Mouse (Mus musculus): ENCODE data around the gene Sag. TPM values are rescaled to one million over a fixed set of nuclear protein-coding genes. Genes with fewer than 3 reads are reported as not detected.

The Sag gene
- 0.46 and 0.50 TPM in 2 replicates for polyA plus RNA-seq (2015; fragmentation: Nextera tagmentation; extraction: Ambion mirVana)

- no peaks in the 10 kb centered on the region for H3K9me3 ChIP-seq (replicated peaks; ENCODE audit: control insufficient read depth, low read length)
- no peak for ATAC-seq (ENCODE audit: low read depth)
- 32% methylated on average over 6 of the region's 6 CpGs for WGBS (ENCODE audit: insufficient replicate concordance)
These were observed at the start of gene Sag for GRCm38 (mm10) chr1:87803576-87803975. TSS of gene Sag (plus strand) at chr1:87803680.

GRCm38 (mm10) chr1:87755641-87756470, 47.6 kb upstream of the Sag start, which contains the start of gene Atg16l1:
TSS of gene Atg16l1 (plus strand) at chr1:87755870.
- Histone ChIP-seq H3K9ac (ENCODE audit: low read depth, low read length) (peak within 1 kb of the TSS; percentile 99), H3K9me3 (replicated peaks; ENCODE audit: control insufficient read depth, low read length) (no peaks in the 10 kb centered on the region), H3K27ac (ENCODE audit: low read length) (peak within 1 kb of the TSS; percentile 99), H3K4me2 (ENCODE audit: low read depth, low read length) (peak within 1 kb of the TSS; percentile 89), H3K27me3 (ENCODE audit: control insufficient read depth, insufficient read depth, low read depth, low read length) (no peaks in the 10 kb centered on the region), H3K36me3 (ENCODE audit: control insufficient read depth, insufficient read depth) (peaks cover 9% of the 10 kb centered on the region), H3K4me3 (ENCODE audit: low read depth, low read length) (peak within 1 kb of the TSS; percentile 100), H3K4me1 (ENCODE audit: control insufficient read depth, low read depth, low read length) (peaks cover 10% of the 10 kb centered on the region)
- peak; percentile 99 for ATAC-seq (ENCODE audit: low read depth)
- WGBS (ENCODE audit: insufficient replicate concordance), result under 1% methylated on average over 72 of the region's 79 CpGs

More at GRCm38 (mm10) chr1:87803576-87803975, at the start of gene Sag:
- Histone ChIP-seq H3K4me3 (ENCODE audit: low read depth, low read length) (no peak within 1 kb of the TSS), H3K4me1 (ENCODE audit: control insufficient read depth, low read depth, low read length) (no peaks in the 10 kb centered on the region; the same call in 1 of the 2 replicates), H3K9ac (ENCODE audit: low read depth, low read length) (no peak within 1 kb of the TSS), H3K36me3 (ENCODE audit: control insufficient read depth, insufficient read depth) (no peaks in the 10 kb centered on the region), H3K27ac (ENCODE audit: low read length) (no peak within 1 kb of the TSS), H3K4me2 (ENCODE audit: low read depth, low read length) (no peak within 1 kb of the TSS), H3K27me3 (ENCODE audit: control insufficient read depth, insufficient read depth, low read depth, low read length) (no peaks in the 10 kb centered on the region)

- WGBS (ENCODE audit: insufficient replicate concordance), result 18% methylated on average over 3 of the region's 3 CpGs
- Histone ChIP-seq H3K9ac (ENCODE audit: low read depth, low read length) (no peak overlapping the region), H3K27ac (ENCODE audit: low read length) (peak overlapping the region; percentile 76), H3K4me2 (ENCODE audit: low read depth, low read length) (peak overlapping the region; percentile 2), H3K36me3 (ENCODE audit: control insufficient read depth, insufficient read depth) (peaks cover 44% of the 10 kb centered on the region), H3K4me3 (ENCODE audit: low read depth, low read length) (no peak overlapping the region), H3K9me3 (replicated peaks; ENCODE audit: control insufficient read depth, low read length) (no peaks in the 10 kb centered on the region), H3K4me1 (ENCODE audit: control insufficient read depth, low read depth, low read length) (peaks cover 12% of the 10 kb centered on the region), H3K27me3 (ENCODE audit: control insufficient read depth, insufficient read depth, low read depth, low read length) (no peaks in the 10 kb centered on the region)
- peak; percentile 81 for ATAC-seq (ENCODE audit: low read depth)
These were observed 39.7 kb upstream of the Sag start for GRCm38 (mm10) chr1:87763821-87764220.

- Histone ChIP-seq H3K27ac (ENCODE audit: low read length) (no peak overlapping the region), H3K4me3 (ENCODE audit: low read depth, low read length) (no peak overlapping the region), H3K4me1 (ENCODE audit: control insufficient read depth, low read depth, low read length) (peaks cover 12% of the 10 kb centered on the region), H3K36me3 (ENCODE audit: control insufficient read depth, insufficient read depth) (peaks cover 40% of the 10 kb centered on the region), H3K27me3 (ENCODE audit: control insufficient read depth, insufficient read depth, low read depth, low read length) (no peaks in the 10 kb centered on the region), H3K4me2 (ENCODE audit: low read depth, low read length) (no peak overlapping the region), H3K9me3 (replicated peaks; ENCODE audit: control insufficient read depth, low read length) (no peaks in the 10 kb centered on the region), H3K9ac (ENCODE audit: low read depth, low read length) (no peak overlapping the region)
- 47% methylated on average over 2 of the region's 2 CpGs for WGBS (ENCODE audit: insufficient replicate concordance)
- ATAC-seq (ENCODE audit: low read depth), result no peak
These were observed 37.7 kb upstream of the Sag start for GRCm38 (mm10) chr1:87765741-87766140.

GRCm38 (mm10) chr1:87766233-87766632, 37.2 kb upstream of the Sag start:
- Histone ChIP-seq H3K9me3 (replicated peaks; ENCODE audit: control insufficient read depth, low read length) (no peaks in the 10 kb centered on the region), H3K4me3 (ENCODE audit: low read depth, low read length) (no peak overlapping the region), H3K4me1 (ENCODE audit: control insufficient read depth, low read depth, low read length) (peaks cover 12% of the 10 kb centered on the region), H3K27ac (ENCODE audit: low read length) (no peak overlapping the region), H3K9ac (ENCODE audit: low read depth, low read length) (no peak overlapping the region), H3K27me3 (ENCODE audit: control insufficient read depth, insufficient read depth, low read depth, low read length) (no peaks in the 10 kb centered on the region), H3K4me2 (ENCODE audit: low read depth, low read length) (no peak overlapping the region), H3K36me3 (ENCODE audit: control insufficient read depth, insufficient read depth) (peaks cover 45% of the 10 kb centered on the region)
- 84% methylated on average over 3 of the region's 3 CpGs for WGBS (ENCODE audit: insufficient replicate concordance)
- ATAC-seq (ENCODE audit: low read depth), result no peak

GRCm38 (mm10) chr1:87769263-87769662, 34.2 kb upstream of the Sag start:
- Histone ChIP-seq H3K27me3 (ENCODE audit: control insufficient read depth, insufficient read depth, low read depth, low read length) (no peaks in the 10 kb centered on the region), H3K36me3 (ENCODE audit: control insufficient read depth, insufficient read depth) (peaks cover 61% of the 10 kb centered on the region), H3K27ac (ENCODE audit: low read length) (no peak overlapping the region), H3K9me3 (replicated peaks; ENCODE audit: control insufficient read depth, low read length) (no peaks in the 10 kb centered on the region), H3K9ac (ENCODE audit: low read depth, low read length) (no peak overlapping the region), H3K4me3 (ENCODE audit: low read depth, low read length) (no peak overlapping the region), H3K4me2 (ENCODE audit: low read depth, low read length) (no peak overlapping the region), H3K4me1 (ENCODE audit: control insufficient read depth, low read depth, low read length) (peaks cover 3% of the 10 kb centered on the region)
- 85% methylated on average over 2 of the region's 2 CpGs for WGBS (ENCODE audit: insufficient replicate concordance)
- no peak for ATAC-seq (ENCODE audit: low read depth)

- Histone ChIP-seq H3K9ac (ENCODE audit: low read depth, low read length) (no peak overlapping the region), H3K4me2 (ENCODE audit: low read depth, low read length) (no peak overlapping the region), H3K36me3 (ENCODE audit: control insufficient read depth, insufficient read depth) (peaks cover 69% of the 10 kb centered on the region), H3K4me3 (ENCODE audit: low read depth, low read length) (no peak overlapping the region), H3K4me1 (ENCODE audit: control insufficient read depth, low read depth, low read length) (no peaks in the 10 kb centered on the region), H3K27me3 (ENCODE audit: control insufficient read depth, insufficient read depth, low read depth, low read length) (no peaks in the 10 kb centered on the region), H3K9me3 (replicated peaks; ENCODE audit: control insufficient read depth, low read length) (no peaks in the 10 kb centered on the region), H3K27ac (ENCODE audit: low read length) (no peak overlapping the region; the same call in 1 of the 2 replicates)
- peak; percentile 54 for ATAC-seq (ENCODE audit: low read depth)
- WGBS (ENCODE audit: insufficient replicate concordance), result 33% methylated on average over 3 of the region's 3 CpGs
These were observed 33.0 kb upstream of the Sag start for GRCm38 (mm10) chr1:87770486-87770885.

GRCm38 (mm10) chr1:87771724-87772123, 31.8 kb upstream of the Sag start:
- Histone ChIP-seq H3K9ac (ENCODE audit: low read depth, low read length) (no peak overlapping the region), H3K4me3 (ENCODE audit: low read depth, low read length) (no peak overlapping the region), H3K9me3 (replicated peaks; ENCODE audit: control insufficient read depth, low read length) (no peaks in the 10 kb centered on the region), H3K27me3 (ENCODE audit: control insufficient read depth, insufficient read depth, low read depth, low read length) (no peaks in the 10 kb centered on the region), H3K27ac (ENCODE audit: low read length) (no peak overlapping the region), H3K4me1 (ENCODE audit: control insufficient read depth, low read depth, low read length) (no peaks in the 10 kb centered on the region), H3K36me3 (ENCODE audit: control insufficient read depth, insufficient read depth) (peaks cover 70% of the 10 kb centered on the region), H3K4me2 (ENCODE audit: low read depth, low read length) (no peak overlapping the region)
- WGBS (ENCODE audit: insufficient replicate concordance), result 78% methylated on average over 3 of the region's 3 CpGs
- no peak for ATAC-seq (ENCODE audit: low read depth)

GRCm38 (mm10) chr1:87773336-87773735, 30.1 kb upstream of the Sag start:
- Histone ChIP-seq H3K36me3 (ENCODE audit: control insufficient read depth, insufficient read depth) (peaks cover 69% of the 10 kb centered on the region), H3K4me3 (ENCODE audit: low read depth, low read length) (no peak overlapping the region), H3K27ac (ENCODE audit: low read length) (no peak overlapping the region), H3K4me1 (ENCODE audit: control insufficient read depth, low read depth, low read length) (no peaks in the 10 kb centered on the region), H3K9ac (ENCODE audit: low read depth, low read length) (no peak overlapping the region), H3K4me2 (ENCODE audit: low read depth, low read length) (no peak overlapping the region), H3K9me3 (replicated peaks; ENCODE audit: control insufficient read depth, low read length) (no peaks in the 10 kb centered on the region), H3K27me3 (ENCODE audit: control insufficient read depth, insufficient read depth, low read depth, low read length) (no peaks in the 10 kb centered on the region)
- WGBS (ENCODE audit: insufficient replicate concordance), result 76% methylated on average over 2 of the region's 2 CpGs
- no peak for ATAC-seq (ENCODE audit: low read depth)

Data from liver, embryonic 16.5 days (tissue).